Mouse (Mus musculus): ENCODE results near the gene Adcy7.
A peak's percentile ranks its signal among the peaks of the same experiment; 100 is the strongest.

Gene Adcy7

GRCm38 (mm10) chr8:88339221-88339620, 67.0 kb downstream of the Adcy7 start:
- DNase-seq = peak in 1 of 2 experiments; percentile 13

GRCm38 (mm10) chr8:88339887-88340695, 67.9 kb downstream of the Adcy7 start:
- no peak for DNase-seq

GRCm38 (mm10) chr8:88342026-88342425, 69.8 kb downstream of the Adcy7 start:
- no peak for DNase-seq

- no peak for DNase-seq
These were observed 76.8 kb downstream of the Adcy7 start for GRCm38 (mm10) chr8:88349046-88349445.

GRCm38 (mm10) chr8:88357226-88357933, 85.2 kb downstream of the Adcy7 start:
- DNase-seq = no peak

GRCm38 (mm10) chr8:88357946-88358345, 85.7 kb downstream of the Adcy7 start:
- DNase-seq = no peak

GRCm38 (mm10) chr8:88359959-88360358, 87.8 kb downstream of the Adcy7 start:
- no peak for DNase-seq

- peak; percentile 21 to 42 for DNase-seq
These were observed 89.0 kb downstream of the Adcy7 start for GRCm38 (mm10) chr8:88361044-88361707.

GRCm38 (mm10) chr8:88361708-88362428, 89.7 kb downstream of the Adcy7 start, which contains the start of gene Brd7:
Brd7 (minus strand) TSS chr8:88362194.
- peak; percentile 74 to 89 for DNase-seq

- no peak for DNase-seq
These were observed 90.4 kb downstream of the Adcy7 start for GRCm38 (mm10) chr8:88362446-88363150.

GRCm38 (mm10) chr8:88369221-88369620, 97.0 kb downstream of the Adcy7 start:
- peak; percentile 56 to 79 for DNase-seq

GRCm38 (mm10) chr8:88369805-88370204, 97.6 kb downstream of the Adcy7 start:
- no peak for DNase-seq

GRCm38 (mm10) chr8:88371522-88371921, 99.3 kb downstream of the Adcy7 start:
- DNase-seq = no peak

- peak; percentile 41 to 46 for DNase-seq
These were observed 104.8 kb downstream of the Adcy7 start for GRCm38 (mm10) chr8:88376836-88377582.

All from kidney, postnatal 36 days (tissue).